Mouse (Mus musculus) CH12.LX (cell line): ENCODE measurements at regions not wholly inside any gene's neighbourhood (a gene's known extent, or its start where the extent isn't known, plus 50 kb on each side); places are given as distances from the start of the nearest gene placed in this dataset.

Experiments
- DNase-seq: peaks from one replicate; pipeline ENCODE4 v3.0.0-alpha.2; 2013; ENCODE audit errors: extremely low read depth
- H3K27ac ChIP-seq: 2 replicates; pipeline ENCODE4 v1.5.1; 2012; ENCODE audit warnings: low read depth, mild to moderate bottlenecking, control low read depth, moderate library complexity; ENCODE audit not compliant: insufficient read depth
- H3K27me3 ChIP-seq: replicated peaks from 2 replicates; pipeline ENCODE3; 2012; ENCODE audit warnings: inconsistent platforms
- H3K36me3 ChIP-seq, 2 experiments: replicated peaks in 1 of 2; 2 replicates each; pipeline versions ENCODE3 to v1.6.1; 2012; ENCODE audit warnings: inconsistent platforms in 1 of 2, low read length in 1 of 2, mild to moderate bottlenecking in 1 of 2, mixed read lengths in 1 of 2, moderate library complexity in 1 of 2; ENCODE audit not compliant: control insufficient read depth in 1 of 2, insufficient read depth in 1 of 2
- H3K4me1 ChIP-seq, 2 experiments: 2 replicates each; pipeline ENCODE4 v1.6.1; 2012; ENCODE audit warnings: inconsistent platforms in 1 of 2, moderate library complexity in 1 of 2; ENCODE audit not compliant: insufficient read depth in 2 of 2, control insufficient read depth in 1 of 2
- H3K4me2 ChIP-seq: 2 replicates; pipeline ENCODE4 v1.6.1; 2012; ENCODE audit warnings: low read depth, mild to moderate bottlenecking, control low read depth; ENCODE audit not compliant: poor library complexity, insufficient read depth, severe bottlenecking
- H3K4me3 ChIP-seq, 3 experiments: fragments of 150-350 bp in 1 of 3; sonication (generic) in 1 of 3; replicated peaks in 1 of 3; 2 replicates each; pipeline versions ENCODE3 to v1.5.1; 2011 to 2012; ENCODE audit warnings: low read depth in 2 of 3, low read length in 2 of 3, mild to moderate bottlenecking in 2 of 3, moderate library complexity in 2 of 3, control low read depth in 1 of 3, improper control_type of control experiment in 1 of 3, inconsistent platforms in 1 of 3, mixed read lengths in 1 of 3; ENCODE audit not compliant: poor library complexity in 1 of 3
- H3K79me2 ChIP-seq: replicated peaks from 2 replicates; pipeline ENCODE4 v1.6.1; 2012; ENCODE audit warnings: mild to moderate bottlenecking, moderate library complexity; ENCODE audit not compliant: control insufficient read depth, poor library complexity, insufficient read depth, severe bottlenecking; ENCODE audit errors: extremely low read depth
- H3K9ac ChIP-seq: 2 replicates; pipeline ENCODE4 v1.6.1; 2012; ENCODE audit warnings: low read depth, mild to moderate bottlenecking, control low read depth, moderate library complexity; ENCODE audit not compliant: insufficient read depth
- H3K9me3 ChIP-seq: replicated peaks from 2 replicates; pipeline ENCODE3; 2012; ENCODE audit warnings: low read length, inconsistent platforms, mixed read lengths
- CHD1 ChIP-seq: IDR thresholded peaks from 2 replicates; pipeline ENCODE4 v1.6.1; 2012; ENCODE audit warnings: low read depth, low read length, improper control_type of control experiment, inconsistent platforms
- CHD2 ChIP-seq: IDR thresholded peaks from 2 replicates; pipeline ENCODE4 v1.6.1; 2011; ENCODE audit warnings: low read length, improper control_type of control experiment
- CTCF ChIP-seq, 2 experiments: IDR thresholded peaks in 1 of 2; conservative IDR thresholded peaks in 1 of 2; 2 replicates each; pipeline ENCODE4 v1.5.1; 2011 to 2012; ENCODE audit warnings: low read depth in 2 of 2, low read length in 2 of 2, improper control_type of control experiment in 1 of 2, inconsistent platforms in 1 of 2, mild to moderate bottlenecking in 1 of 2, moderate library complexity in 1 of 2
- ELF1 ChIP-seq: IDR thresholded peaks from 2 replicates; pipeline ENCODE4 v1.6.1; 2014; ENCODE audit warnings: low read depth, mild to moderate bottlenecking, inconsistent platforms, low read length, improper control_type of control experiment
- EP300 ChIP-seq: IDR thresholded peaks from 2 replicates; pipeline ENCODE4 v1.6.1; 2011; ENCODE audit warnings: low read length, improper control_type of control experiment
- ETS1 ChIP-seq: conservative IDR thresholded peaks from 2 replicates; pipeline ENCODE4 v1.6.1; 2012; ENCODE audit warnings: low read depth, mild to moderate bottlenecking, inconsistent platforms, low read length, improper control_type of control experiment, moderate library complexity
- KAT2A ChIP-seq: IDR thresholded peaks from 2 replicates; pipeline ENCODE4 v1.6.1; 2012; ENCODE audit warnings: low read length, improper control_type of control experiment, inconsistent platforms; ENCODE audit not compliant: insufficient replicate concordance
- MAZ ChIP-seq: IDR thresholded peaks from 2 replicates; pipeline ENCODE4 v1.6.1; 2012; ENCODE audit warnings: low read depth, mild to moderate bottlenecking, inconsistent platforms, low read length, improper control_type of control experiment, moderate library complexity
- MXI1 ChIP-seq: IDR thresholded peaks from 2 replicates; pipeline ENCODE4 v1.6.1; 2011; ENCODE audit warnings: mild to moderate bottlenecking, low read depth, low read length, improper control_type of control experiment
- NELFE ChIP-seq: IDR thresholded peaks from 2 replicates; pipeline ENCODE4 v1.6.1; 2011; ENCODE audit warnings: low read depth, low read length, improper control_type of control experiment
- NRF1 ChIP-seq: IDR thresholded peaks from 2 replicates; pipeline ENCODE4 v1.6.1; 2014; ENCODE audit warnings: low read depth, mild to moderate bottlenecking, inconsistent platforms, low read length, improper control_type of control experiment, moderate library complexity
- POLR2A ChIP-seq: IDR thresholded peaks from 2 replicates; pipeline ENCODE4 v1.6.1; 2011; ENCODE audit warnings: low read depth, mild to moderate bottlenecking, improper control_type of control experiment, low read length
- RAD21 ChIP-seq: IDR thresholded peaks from 2 replicates; pipeline ENCODE4 v1.6.1; 2011; ENCODE audit warnings: low read depth, mild to moderate bottlenecking, low read length, improper control_type of control experiment, moderate library complexity
- SIN3A ChIP-seq: IDR thresholded peaks from 2 replicates; pipeline ENCODE4 v1.6.1; 2012; ENCODE audit warnings: low read length, improper control_type of control experiment, inconsistent platforms
- SMC3 ChIP-seq: IDR thresholded peaks from 2 replicates; pipeline ENCODE4 v1.6.1; 2011; ENCODE audit warnings: low read depth, low read length, improper control_type of control experiment
- TCF12 ChIP-seq: IDR thresholded peaks from 2 replicates; pipeline ENCODE4 v1.6.1; 2014; ENCODE audit warnings: low read depth, mild to moderate bottlenecking, inconsistent platforms, low read length, improper control_type of control experiment
- UBTF ChIP-seq: IDR thresholded peaks from 2 replicates; pipeline ENCODE4 v1.6.1; 2012; ENCODE audit warnings: low read depth, mild to moderate bottlenecking, inconsistent platforms, low read length, improper control_type of control experiment, moderate library complexity
- USF1 ChIP-seq: IDR thresholded peaks from 2 replicates; pipeline ENCODE4 v1.6.1; 2014; ENCODE audit warnings: low read depth, mild to moderate bottlenecking, inconsistent platforms, low read length, improper control_type of control experiment
- USF2 ChIP-seq: conservative IDR thresholded peaks from 2 replicates; pipeline ENCODE4 v1.6.1; 2011; ENCODE audit warnings: low read depth, low read length, improper control_type of control experiment
- ZKSCAN1 ChIP-seq: IDR thresholded peaks from 2 replicates; pipeline ENCODE4 v1.6.1; 2012; ENCODE audit warnings: low read depth, inconsistent platforms, low read length, improper control_type of control experiment, borderline replicate concordance
- ZMIZ1 ChIP-seq: IDR thresholded peaks from 2 replicates; pipeline ENCODE4 v1.6.1; 2012; ENCODE audit warnings: low read depth, mild to moderate bottlenecking, inconsistent platforms, low read length, improper control_type of control experiment
- dilution Hi-C: fragments of 300-500 bp; cut with MboI; formaldehyde crosslinking; loops from 2 replicates; pipeline ENCODE4 v1.14.3; 2020; ENCODE audit warnings: low sequenced_read_pairs; ENCODE audit not compliant: extremely low pct_unique_long_range_greater_than_20kb, extremely low pct_ligation_motif_present
- in situ Hi-C: fragments of 300-500 bp; cut with MboI; formaldehyde crosslinking; loops from 3 replicates; pipeline ENCODE4 v1.14.3; 2019; ENCODE audit warnings: low sequenced_read_pairs, low pct_ligation_motif_present, low pct_unique_long_range_greater_than_20kb, mixed read lengths

- Histone ChIP-seq H3K4me3 (no peak overlapping the region), H3K4me2 (no peak overlapping the region), H3K36me3 (no peaks in the 10 kb centered on the region), H3K4me1 (no peaks in the 10 kb centered on the region), H3K27ac (no peak overlapping the region), H3K9ac (no peak overlapping the region), H3K79me2 (no peaks in the 10 kb centered on the region), H3K27me3 (no peaks in the 10 kb centered on the region), H3K9me3 (peaks cover 79% of the 10 kb centered on the region)
- TF ChIP-seq ZKSCAN1 (no peak), ETS1 (no peak), UBTF (no peak), EP300 (no peak), ZMIZ1 (no peak), ELF1 (no peak), USF1 (no peak), USF2 (no peak), KAT2A (no peak), NELFE (no peak), CTCF (conservative IDR thresholded peaks at IDR 0.05 in 1 of 2, IDR thresholded peaks at IDR 0.05 in 1 of 2; ENCODE audit: low read depth in 2 of 2, low read length in 2 of 2) (no peak), MAZ (no peak), MXI1 (no peak), SIN3A (no peak), SMC3 (no peak), CHD2 (no peak), CHD1 (no peak)
- no peak for DNase-seq
- dilution Hi-C loops (no loop called here), in situ Hi-C loops (no loop called here)
Observed at GRCm38 (mm10) chr13:60416024-60416423, 185.7 kb upstream of the Dapk1 start.

- in situ Hi-C loops: no loop called here
- Histone ChIP-seq H3K4me1 (no peaks in the 10 kb centered on the region), H3K9me3 (peaks cover 76% of the 10 kb centered on the region), H3K27ac (no peak overlapping the region), H3K4me3 (no peak overlapping the region)
- DNase-seq: no peak
- TF ChIP-seq POLR2A (no peak), EP300 (no peak), USF2 (no peak), ZMIZ1 (no peak), UBTF (no peak), TCF12 (no peak), NELFE (no peak), ETS1 (no peak), CHD2 (no peak), RAD21 (no peak), NRF1 (no peak), CTCF (conservative IDR thresholded peaks at IDR 0.05 in 1 of 2, IDR thresholded peaks at IDR 0.05 in 1 of 2; ENCODE audit: low read depth in 2 of 2, low read length in 2 of 2) (no peak), ZKSCAN1 (no peak)
- TF ChIP-seq, all 38 proteins: peak for 0
- H3K9ac ChIP-seq: no peak overlapping the region
- dilution Hi-C loops: no loop called here
- H3K36me3 ChIP-seq: no peaks in the 10 kb centered on the region
- H3K4me2 ChIP-seq: no peak overlapping the region
- no peaks in the 10 kb centered on the region for H3K27me3 ChIP-seq
- H3K79me2 ChIP-seq: no peaks in the 10 kb centered on the region
Observed at GRCm38 (mm10) chr13:60417015-60417414, 184.7 kb upstream of the Dapk1 start.
